Mouse (Mus musculus) C2C12 (cell line): ENCODE results near the gene Saal1. TPM values are rescaled to one million over a fixed set of nuclear protein-coding genes. Genes with fewer than 3 reads are reported as not detected.

ENCODE experiments used
- H3K27me3 ChIP-seq: one replicate; pipeline ENCODE4 v1.6.1; 2011; ENCODE audit not compliant: control insufficient read depth, insufficient read depth, insufficient read length
- H3K36me3 ChIP-seq: one replicate; pipeline ENCODE4 v1.6.1; 2011; ENCODE audit not compliant: control insufficient read depth, insufficient read depth
- H3K4me3 ChIP-seq: one replicate; pipeline ENCODE4 v1.5.1; 2011; ENCODE audit warnings: mild to moderate bottlenecking, control low read depth; ENCODE audit not compliant: poor library complexity, insufficient read depth, severe bottlenecking
- H3K79me2 ChIP-seq: one replicate; pipeline ENCODE4 v1.6.1; 2011; ENCODE audit not compliant: control insufficient read depth, insufficient read depth
- H3K79me3 ChIP-seq: one replicate; pipeline ENCODE4 v1.6.1; 2011; ENCODE audit warnings: low read depth, control low read depth
- H3ac ChIP-seq: one replicate; pipeline ENCODE3; 2011; ENCODE audit warnings: low read depth; ENCODE audit not compliant: control insufficient read depth, insufficient read length
- CEBPB ChIP-seq: IDR thresholded peaks from one replicate; pipeline ENCODE4 v1.6.1; 2011; ENCODE audit warnings: low read depth, mild to moderate bottlenecking, control low read depth, moderate library complexity
- CTCF ChIP-seq: IDR thresholded peaks from one replicate; pipeline ENCODE4 v1.5.1; 2011; ENCODE audit not compliant: control insufficient read depth, insufficient read depth, insufficient read length
- FOSL1 ChIP-seq: IDR thresholded peaks from one replicate; pipeline ENCODE4 v1.8.0; 2011; ENCODE audit warnings: mild to moderate bottlenecking, low read length; ENCODE audit not compliant: poor library complexity, insufficient read depth, severe bottlenecking
- MAX ChIP-seq: IDR thresholded peaks from one replicate; pipeline ENCODE4 v1.6.1; 2011; ENCODE audit warnings: mild to moderate bottlenecking, control low read depth
- MYOD1 ChIP-seq: IDR thresholded peaks from one replicate; pipeline ENCODE4 v1.6.1; 2011; ENCODE audit warnings: low read depth; ENCODE audit not compliant: control insufficient read depth, insufficient read length
- MYOG ChIP-seq: IDR thresholded peaks from one replicate; pipeline ENCODE4 v1.6.1; 2011; ENCODE audit not compliant: control insufficient read depth, insufficient read length; ENCODE audit errors: extremely low read depth
- USF1 ChIP-seq: IDR thresholded peaks from one replicate; pipeline ENCODE4 v1.6.1; 2011; ENCODE audit warnings: low read depth, mild to moderate bottlenecking, control low read depth, moderate library complexity
- polyA plus RNA-seq: library from polyadenylated mRNA; unstranded; fragments of >200 nt; fragmentation: generic; extraction: Trizol; gene quantifications from one replicate; pipeline ENCODE4 v1.2.1, GENCODE M21; 2012; ENCODE audit warnings: missing spikeins

The Saal1 gene
- polyA plus RNA-seq, 1 experiment = 17.7 TPM

GRCm38 (mm10) chr7:46715600-46715999, 5.1 kb upstream of the Saal1 start, which contains the start of gene Saa3:
Saa3 (minus strand) TSS chr7:46715700.
- H3K27me3 ChIP-seq = no peaks in the 10 kb centered on the region
- H3K79me3 ChIP-seq = no peaks in the 10 kb centered on the region
- H3K4me3 ChIP-seq = no peak within 1 kb of the TSS
- no peak for TF ChIP-seq CTCF
- no peak for TF ChIP-seq FOSL1
- TF ChIP-seq MAX = no peak
- no peak within 1 kb of the TSS for H3ac ChIP-seq
- no peaks in the 10 kb centered on the region for H3K79me2 ChIP-seq
- no peaks in the 10 kb centered on the region for H3K36me3 ChIP-seq

GRCm38 (mm10) chr7:46714518-46714917, 4.0 kb upstream of the Saal1 start:
- Histone ChIP-seq H3K36me3 (no peaks in the 10 kb centered on the region), H3K79me2 (peaks cover 9% of the 10 kb centered on the region), H3K79me3 (peaks cover 4% of the 10 kb centered on the region), H3ac (no peak overlapping the region), H3K27me3 (no peaks in the 10 kb centered on the region), H3K4me3 (no peak overlapping the region)
- TF ChIP-seq MYOD1 (no peak), CTCF (peak; percentile 65)

DNA sequence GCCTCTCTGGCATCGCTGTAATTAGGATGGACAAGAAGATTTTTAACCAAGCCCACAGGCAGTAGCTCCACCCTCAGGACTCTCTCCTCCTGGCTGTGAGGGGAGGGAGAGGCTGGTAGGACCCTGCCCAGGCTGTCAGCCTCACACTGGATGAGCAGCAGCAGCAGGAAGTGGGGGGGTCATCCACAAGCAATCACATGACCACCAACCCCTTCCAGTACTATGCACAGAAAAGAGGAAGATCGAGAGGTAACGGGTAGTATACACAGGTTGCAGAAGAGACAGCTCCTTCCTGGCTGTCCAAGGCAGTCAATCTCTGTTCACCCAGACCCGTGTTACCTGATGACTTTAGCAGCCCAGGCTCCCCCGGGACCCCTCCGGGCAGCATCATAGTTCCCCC, 1.8 kb upstream of the Saal1 start:
- peaks cover 19% of the 10 kb centered on the region for H3K79me2 ChIP-seq
- H3K79me3 ChIP-seq = peaks cover 8% of the 10 kb centered on the region
- peaks cover 12% of the 10 kb centered on the region for H3K36me3 ChIP-seq
- H3K4me3 ChIP-seq = no peak overlapping the region
- H3K27me3 ChIP-seq = no peaks in the 10 kb centered on the region
- H3ac ChIP-seq = no peak overlapping the region
- TF ChIP-seq MYOD1 (no peak), CTCF (no peak), FOSL1 (no peak), USF1 (no peak), CEBPB (no peak), MAX (no peak), MYOG (no peak)

DNA sequence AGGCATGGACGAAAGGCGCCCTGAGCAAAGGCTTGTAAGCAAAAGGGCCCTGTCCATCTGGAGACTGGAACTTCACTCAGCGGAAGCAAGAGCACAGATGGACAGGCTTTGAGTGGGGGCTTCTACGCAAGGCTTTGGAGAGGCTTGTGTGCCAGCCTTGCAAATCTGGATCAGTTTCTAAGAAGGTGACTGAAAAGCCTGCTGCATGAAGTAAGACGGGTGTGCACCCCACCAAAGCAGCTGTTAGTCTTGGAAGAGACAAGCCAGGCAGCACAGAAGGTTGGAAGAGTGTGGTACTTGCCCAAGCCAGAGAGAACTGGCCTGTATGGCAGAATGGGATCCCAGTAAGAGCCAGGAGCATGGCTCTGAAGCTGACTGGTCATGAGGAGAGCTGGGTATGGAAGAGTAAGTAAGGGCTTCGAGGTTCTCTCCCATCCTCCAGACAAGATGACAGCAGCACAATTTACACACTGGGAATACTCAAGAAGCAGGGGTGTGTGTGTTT, 9.9 kb downstream of the Saal1 start:
- Histone ChIP-seq H3K27me3 (no peaks in the 10 kb centered on the region), H3K4me3 (no peak overlapping the region), H3K79me2 (no peaks in the 10 kb centered on the region), H3K36me3 (peaks cover 64% of the 10 kb centered on the region), H3ac (no peak overlapping the region), H3K79me3 (peaks cover 2% of the 10 kb centered on the region)
- TF ChIP-seq USF1 (no peak), MYOD1 (no peak), FOSL1 (no peak), MAX (no peak), CTCF (no peak), MYOG (no peak), CEBPB (no peak)

GRCm38 (mm10) chr7:46696754-46697153, 13.7 kb downstream of the Saal1 start:
- H3K79me2 ChIP-seq = no peaks in the 10 kb centered on the region
- H3K79me3 ChIP-seq = peaks cover 2% of the 10 kb centered on the region
- peaks cover 45% of the 10 kb centered on the region for H3K36me3 ChIP-seq
- TF ChIP-seq CEBPB (no peak), MYOD1 (no peak), MAX (no peak), CTCF (no peak), USF1 (no peak), MYOG (no peak), FOSL1 (no peak)
- H3ac ChIP-seq = no peak overlapping the region
- no peak overlapping the region for H3K4me3 ChIP-seq
- no peaks in the 10 kb centered on the region for H3K27me3 ChIP-seq

- H3ac ChIP-seq = no peak overlapping the region
- peaks cover 11% of the 10 kb centered on the region for H3K36me3 ChIP-seq
- no peak overlapping the region for H3K4me3 ChIP-seq
- H3K27me3 ChIP-seq = no peaks in the 10 kb centered on the region
- no peaks in the 10 kb centered on the region for H3K79me3 ChIP-seq
- H3K79me2 ChIP-seq = no peaks in the 10 kb centered on the region
- no peak for TF ChIP-seq FOSL1
- no peak for TF ChIP-seq MYOD1
- no peak for TF ChIP-seq USF1
- TF ChIP-seq MAX = no peak
Measured at GRCm38 (mm10) chr7:46686827-46687226, 23.7 kb downstream of the Saal1 start.
